Mouse (Mus musculus) thymus, adult 2 months (tissue): ENCODE results near the gene Olfr466.

Experiments used
- CTCF ChIP-seq: fragments of 200-500 bp; IDR thresholded peaks from 2 replicates; pipeline ENCODE4 v1.5.1; 2012; ENCODE audit warnings: mild to moderate bottlenecking, control low read depth, low read length, moderate library complexity, borderline replicate concordance; ENCODE audit not compliant: control insufficient read depth, poor library complexity, insufficient read depth; ENCODE audit errors: extremely low read depth
- POLR2A ChIP-seq: fragments of 200-500 bp; IDR thresholded peaks from 2 replicates; pipeline ENCODE4 v1.6.1; 2012; ENCODE audit warnings: mild to moderate bottlenecking, low read length, control low read depth, moderate library complexity; ENCODE audit not compliant: control insufficient read depth, poor library complexity, insufficient read depth; ENCODE audit errors: extremely low read depth

DNA sequence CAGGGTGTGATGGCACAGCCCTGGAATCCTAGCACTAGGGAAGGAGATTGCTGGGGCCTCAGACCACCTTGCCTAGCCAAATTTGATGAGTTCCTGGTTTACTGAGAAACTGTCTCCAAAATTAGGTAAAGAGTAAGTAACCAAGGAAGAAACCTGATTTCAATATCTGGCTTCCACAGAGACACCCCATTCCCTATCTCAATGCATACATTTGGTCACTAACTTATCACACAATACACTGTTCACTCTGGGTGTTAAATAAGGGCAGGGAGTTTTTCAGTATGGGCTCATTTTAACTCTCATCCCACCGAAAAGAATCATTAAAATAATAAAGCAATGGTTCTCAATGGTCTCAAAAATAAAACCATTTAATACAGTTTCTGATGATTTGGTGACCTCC is 50.6 kb downstream of the Olfr466 start:
- no peak for TF ChIP-seq CTCF
- TF ChIP-seq POLR2A, result no peak
